Mouse (Mus musculus): Measurements from ENCODE around the gene Atxn10. TPM values are rescaled to one million over a fixed set of nuclear protein-coding genes. Genes with fewer than 3 reads are reported as not detected.

The Atxn10 gene
- total RNA-seq, 2 experiments from 2014 or later = 28.7 to 35.1 TPM

- no peak for DNase-seq
These were observed 1.8 kb upstream of the Atxn10 start for GRCm38 (mm10) chr15:85334234-85334633.

DNA sequence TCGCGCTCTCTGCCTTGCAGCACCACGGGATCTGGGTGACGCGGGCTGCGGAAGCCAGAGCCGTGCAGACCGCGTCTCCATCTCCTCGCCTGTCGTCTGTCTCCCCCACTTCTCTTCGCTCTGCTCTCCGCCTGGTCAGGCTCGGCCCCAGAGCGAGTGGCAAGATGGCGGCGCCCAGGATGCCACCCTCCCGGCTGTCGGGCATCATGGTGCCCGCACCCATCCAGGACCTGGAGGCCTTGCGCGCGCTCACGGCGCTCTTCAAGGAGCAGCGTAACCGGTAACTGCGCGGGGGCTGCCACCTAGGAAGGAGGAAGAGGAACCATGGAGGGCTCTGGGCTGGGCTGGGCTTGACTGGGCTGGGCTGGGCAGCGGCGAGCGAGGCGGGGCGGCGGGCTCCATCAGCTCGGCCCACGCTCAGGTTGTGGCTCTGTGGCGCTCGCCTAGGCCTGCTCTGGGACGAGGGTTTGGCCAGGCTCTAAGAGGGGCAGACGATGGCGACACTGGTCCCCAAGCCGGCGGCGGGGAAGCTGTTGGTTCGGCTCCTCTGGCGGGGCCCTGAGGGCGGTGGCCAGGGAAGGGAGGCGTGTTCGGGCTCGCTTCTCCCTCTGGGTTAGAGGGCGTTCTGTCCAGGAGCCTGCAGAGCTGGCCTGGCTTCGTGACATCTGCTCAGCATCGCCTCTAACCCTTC is 401 bp downstream of the Atxn10 start:
- peak; percentile 68 for DNase-seq

DNA sequence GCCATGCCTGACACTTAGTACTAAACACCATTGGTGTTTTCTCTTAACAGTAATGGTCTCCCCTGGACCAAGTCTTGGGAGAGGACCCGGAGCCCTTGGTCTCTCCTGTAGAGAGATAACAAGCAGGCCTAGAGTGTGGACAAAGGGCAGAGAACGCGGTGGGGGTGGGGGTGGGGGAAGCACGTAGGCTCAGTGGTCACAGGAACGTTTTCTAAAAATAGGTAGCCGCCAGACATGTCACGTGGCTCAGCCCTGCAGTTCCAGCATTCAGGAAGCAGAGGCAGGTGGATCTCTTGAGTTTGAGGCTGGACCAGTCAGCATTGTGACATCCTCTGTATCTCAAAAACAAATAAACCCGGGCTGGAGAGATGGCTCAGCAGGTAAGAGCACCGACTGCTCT is 1.2 kb downstream of the Atxn10 start:
- no peak for DNase-seq

DNA sequence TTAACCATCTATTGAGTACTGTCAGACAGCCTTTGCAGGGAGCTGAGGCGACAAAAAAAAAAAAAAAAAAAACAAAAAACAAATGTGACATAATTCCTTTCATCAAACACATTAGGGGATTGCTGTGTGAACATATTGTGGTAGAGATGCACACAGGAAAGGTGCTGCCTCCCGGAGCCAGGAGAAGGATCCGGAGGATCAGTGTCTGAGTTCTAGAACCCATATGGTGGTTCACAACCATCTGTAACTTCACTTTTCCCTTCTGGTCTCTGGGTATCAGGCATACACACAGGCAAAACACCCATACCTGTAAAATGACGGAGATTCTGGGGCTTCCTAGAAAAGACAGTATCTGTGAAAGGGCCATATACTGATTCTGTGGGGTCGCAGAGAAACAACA is 1.9 kb downstream of the Atxn10 start:
- DNase-seq = no peak

- no peak for DNase-seq
These were observed 6.2 kb downstream of the Atxn10 start for GRCm38 (mm10) chr15:85342246-85342645.

DNA sequence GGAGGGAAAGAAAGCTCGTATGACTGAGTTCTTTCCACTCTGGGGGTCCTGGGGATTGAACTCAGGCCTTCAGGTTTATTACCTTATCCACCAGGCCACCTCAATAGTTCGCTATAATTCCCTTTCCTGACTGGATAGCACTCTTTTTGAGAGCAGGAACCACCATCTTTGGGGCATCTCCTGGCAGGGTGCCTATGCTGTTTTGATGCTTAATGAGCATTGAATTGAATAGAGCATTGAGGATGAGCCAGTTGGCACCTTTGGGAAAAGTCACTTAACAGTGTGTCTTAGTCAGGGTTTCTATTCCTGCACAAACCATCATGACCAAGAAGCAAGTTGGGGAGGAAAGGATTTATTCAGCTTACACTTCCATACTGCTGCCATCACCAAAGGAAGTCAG is 8.6 kb downstream of the Atxn10 start:
- no peak for DNase-seq

GRCm38 (mm10) chr15:85347058-85347700 is 11.1 kb downstream of the Atxn10 start:
- DNase-seq = no peak

DNA sequence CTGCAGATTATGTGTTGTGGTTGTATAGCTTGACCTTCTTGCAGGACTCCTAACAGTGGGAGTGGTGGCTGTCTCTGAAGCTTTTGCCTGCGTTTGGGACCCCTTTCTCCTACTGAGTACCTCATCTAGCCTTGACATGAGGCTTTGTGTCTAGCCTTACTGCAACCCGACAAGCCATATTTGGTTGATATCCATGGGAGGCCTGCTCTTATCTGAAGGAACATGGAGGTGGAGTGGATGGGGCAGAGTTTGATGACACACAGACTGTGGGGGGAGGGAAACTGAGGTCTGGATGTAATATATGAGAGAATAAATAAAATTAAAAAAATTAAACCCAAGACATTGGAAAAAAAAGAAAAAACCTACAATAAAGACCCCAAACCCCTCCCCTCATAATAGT is 14.1 kb downstream of the Atxn10 start:
- DNase-seq = no peak

DNA sequence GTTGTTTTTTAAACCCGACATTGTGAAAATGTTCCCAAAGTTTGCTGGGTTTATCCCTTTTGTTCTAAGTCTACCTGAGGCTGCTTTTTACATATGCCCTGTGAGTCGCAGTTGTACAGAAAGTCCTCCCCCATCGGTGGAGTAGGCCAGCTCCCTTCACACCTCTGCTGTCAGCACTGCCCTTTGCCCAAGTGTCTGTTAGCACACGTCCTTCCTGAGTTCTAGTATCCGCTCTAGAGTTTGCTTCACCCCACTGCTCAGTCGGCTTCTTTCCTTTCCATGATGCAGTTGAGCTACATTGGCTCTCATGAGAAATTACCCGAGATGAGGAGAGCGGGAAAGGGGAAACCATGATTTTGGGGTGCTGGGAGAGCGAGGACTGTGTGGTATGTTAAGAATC is 18.0 kb downstream of the Atxn10 start:
- no peak for DNase-seq

- DNase-seq = no peak
These were observed 20.1 kb downstream of the Atxn10 start for GRCm38 (mm10) chr15:85356112-85356511.

- DNase-seq = no peak
These were observed 21.6 kb downstream of the Atxn10 start for GRCm38 (mm10) chr15:85357465-85358225.

- DNase-seq = no peak
These were observed 23.4 kb downstream of the Atxn10 start for GRCm38 (mm10) chr15:85359483-85359882.

GRCm38 (mm10) chr15:85359901-85360300 is 23.9 kb downstream of the Atxn10 start:
- no peak for DNase-seq

- DNase-seq = no peak
These were observed 28.3 kb downstream of the Atxn10 start for GRCm38 (mm10) chr15:85364366-85364765.

DNA sequence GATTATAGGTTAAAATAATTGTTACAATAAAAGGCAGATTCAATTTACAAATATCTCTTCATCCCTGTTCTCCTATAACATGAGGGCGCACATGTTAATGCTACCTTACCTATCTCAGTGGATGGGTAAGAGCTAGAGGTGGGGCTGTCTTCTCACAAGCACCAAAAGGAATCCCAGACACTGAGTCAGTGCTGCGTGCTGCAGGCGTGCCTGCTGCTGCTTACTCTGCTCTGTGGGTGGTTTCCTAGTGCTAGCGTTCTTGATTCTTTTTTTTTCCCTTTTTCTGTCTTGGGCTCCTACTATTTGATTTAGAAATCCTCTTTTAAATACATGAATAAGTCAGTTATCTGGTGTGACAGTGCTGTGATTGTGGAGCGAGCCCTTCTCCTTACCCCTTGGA is 30.9 kb downstream of the Atxn10 start:
- DNase-seq = no peak

GRCm38 (mm10) chr15:85369765-85370164 is 33.7 kb downstream of the Atxn10 start:
- DNase-seq = no peak

- DNase-seq = no peak
These were observed 37.1 kb downstream of the Atxn10 start for GRCm38 (mm10) chr15:85373125-85373524.

- DNase-seq = no peak
These were observed 47.4 kb downstream of the Atxn10 start for GRCm38 (mm10) chr15:85383477-85383876.

- no peak for DNase-seq
These were observed 52.7 kb downstream of the Atxn10 start for GRCm38 (mm10) chr15:85388696-85389095.

- DNase-seq = no peak
These were observed 53.9 kb downstream of the Atxn10 start for GRCm38 (mm10) chr15:85389915-85390314.

DNA sequence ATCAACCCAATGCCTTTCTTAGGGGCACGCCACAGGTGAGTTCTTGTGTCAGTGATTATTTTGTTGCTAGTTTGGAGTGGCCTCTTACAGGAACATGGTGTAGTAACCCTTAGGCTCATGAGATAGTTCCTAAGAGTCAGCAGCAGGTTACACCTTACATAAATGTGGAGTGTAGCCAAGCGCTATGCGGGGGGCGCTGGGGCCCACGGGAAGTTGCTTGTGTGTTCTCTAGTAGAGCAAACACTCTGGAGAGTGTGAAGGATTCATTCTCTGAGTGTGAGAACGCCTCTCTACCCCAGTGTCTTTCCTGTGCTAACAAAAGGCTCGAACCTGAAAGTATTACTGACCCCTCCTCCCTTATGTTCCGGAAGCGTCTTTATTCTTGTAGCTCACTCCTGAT is 59.3 kb downstream of the Atxn10 start:
- no peak for DNase-seq

DNA sequence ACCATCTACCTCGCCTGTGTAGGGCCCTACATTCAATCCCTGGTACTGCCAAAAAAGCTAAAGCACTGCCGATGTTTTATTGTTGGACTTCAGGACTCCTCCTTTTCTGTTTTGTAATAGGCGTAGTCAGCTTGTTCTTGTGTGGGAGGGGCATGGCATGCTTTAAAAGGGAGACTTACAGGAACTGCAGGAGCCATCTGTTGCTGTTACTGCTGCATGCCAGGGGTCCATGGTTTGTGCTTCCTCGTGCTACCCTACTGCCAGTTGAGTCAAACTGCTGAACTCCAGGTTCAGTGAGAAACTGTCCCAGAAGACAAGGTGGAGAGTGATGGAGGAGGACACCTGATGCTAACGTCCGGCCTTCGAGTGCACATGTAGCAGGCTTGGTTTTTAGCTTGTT is 65.9 kb downstream of the Atxn10 start:
- no peak for DNase-seq

DNA sequence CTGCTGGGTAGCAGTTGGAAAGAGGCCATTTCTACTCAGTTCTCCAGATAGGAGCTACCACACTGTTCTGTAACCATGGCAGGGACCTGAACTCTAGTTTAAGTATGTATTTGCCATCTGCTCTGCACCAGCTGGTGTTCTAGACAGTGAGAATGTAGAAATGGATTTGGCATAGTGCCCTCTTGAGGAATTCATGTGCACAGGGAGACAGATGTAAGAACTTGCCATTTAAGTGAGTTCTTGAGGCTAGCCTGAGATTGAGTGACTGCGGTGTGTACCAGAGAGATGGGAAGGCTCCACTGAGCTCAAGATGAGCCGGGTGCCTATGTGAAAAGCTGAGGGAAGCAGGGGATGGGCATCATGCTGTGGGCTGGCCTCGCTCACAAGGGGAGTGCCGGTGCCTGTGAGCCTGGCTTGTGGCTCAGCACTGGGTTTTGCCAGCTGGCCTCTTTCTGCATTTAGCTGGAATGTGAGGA is 67.2 kb downstream of the Atxn10 start:
- DNase-seq = peak; percentile 33

Data from gastrocnemius, postnatal 25 days (tissue).